Mouse (Mus musculus): ENCODE data around the gene Cpeb4. TPM values are rescaled to one million over a fixed set of nuclear protein-coding genes. Genes with fewer than 3 reads are reported as not detected.

The Cpeb4 gene
- total and polyA plus RNA-seq, 3 experiments: 13.8 to 23.9 (median 20.1) TPM

DNA sequence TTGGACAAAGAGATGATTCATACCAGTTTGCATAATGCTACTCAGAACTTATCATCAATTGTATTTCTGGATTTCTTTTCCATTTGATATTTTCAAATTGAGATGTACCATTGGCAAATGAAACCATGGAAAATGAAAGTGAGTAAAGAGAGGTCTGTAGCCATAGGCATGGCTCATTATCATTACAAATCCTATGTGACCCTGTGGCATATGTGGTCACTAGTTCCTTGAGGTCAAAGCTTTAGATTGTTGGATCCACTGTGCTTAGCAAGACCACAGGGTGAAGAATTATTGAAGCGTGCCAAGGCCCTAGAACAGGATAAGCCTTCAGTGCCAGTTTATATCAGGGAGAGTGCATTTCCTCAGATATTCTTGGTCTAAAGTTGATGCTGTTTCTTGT, 45.8 kb downstream of the Cpeb4 start:
- H3K27me3 ChIP-seq (replicated peaks): no peaks in the 10 kb centered on the region
- peaks cover 4% of the 10 kb centered on the region; the same call in 1 of the 2 replicates for H3K79me2 ChIP-seq (replicated peaks; ENCODE audit: control insufficient read depth, extremely low read depth, insufficient read depth, poor library complexity, severe bottlenecking)
- no peak overlapping the region for H3K9ac ChIP-seq (ENCODE audit: insufficient read depth, low read depth)
- dilution Hi-C loops (cut with MboI; ENCODE audit: extremely low pct_ligation_motif_present, extremely low pct_unique_long_range_greater_than_20kb, low sequenced_read_pairs) (no loop called here), in situ Hi-C loops (cut with MboI; ENCODE audit: low pct_ligation_motif_present, low pct_unique_long_range_greater_than_20kb, low sequenced_read_pairs) (no loop called here)
- H3K4me1 ChIP-seq (ENCODE audit: control insufficient read depth in 1 of 2, insufficient read depth in 2 of 2): peaks cover 2 to 11% of the 10 kb centered on the region in 2 experiments; a peak in 2 of 4 replicates
- H3K4me3 ChIP-seq (replicated peaks in 1 of 3; ENCODE audit: low read depth in 2 of 3, low read length in 2 of 3, poor library complexity in 1 of 3): no peak overlapping the region
- no peak overlapping the region for H3K27ac ChIP-seq (ENCODE audit: insufficient read depth, low read depth)
- H3K36me3 ChIP-seq (replicated peaks in 1 of 2; ENCODE audit: control insufficient read depth in 1 of 2, insufficient read depth in 1 of 2, low read length in 1 of 2): peaks cover 16 to 54% of the 10 kb centered on the region in 2 experiments
- H3K9me3 ChIP-seq (replicated peaks; ENCODE audit: low read length): no peaks in the 10 kb centered on the region
- TF ChIP-seq ZC3H11A (IDR thresholded peaks at IDR 0.05; ENCODE audit: low read depth, low read length): no peak
- TF ChIP-seq ELF1 (IDR thresholded peaks at IDR 0.05; ENCODE audit: low read depth, low read length): no peak
- TF ChIP-seq GABPA (IDR thresholded peaks at IDR 0.05; ENCODE audit: insufficient replicate concordance, low read depth, low read length): no peak
- no peak for TF ChIP-seq MYC (IDR thresholded peaks at IDR 0.05; ENCODE audit: low read depth, low read length)
- no peak for TF ChIP-seq MAZ (IDR thresholded peaks at IDR 0.05; ENCODE audit: low read depth, low read length)
- TF ChIP-seq USF1 (IDR thresholded peaks at IDR 0.05; ENCODE audit: low read depth, low read length): no peak
- TF ChIP-seq KAT2A (IDR thresholded peaks at IDR 0.05; ENCODE audit: insufficient replicate concordance, low read length): no peak
- no peak for TF ChIP-seq CHD1 (IDR thresholded peaks at IDR 0.05; ENCODE audit: low read depth, low read length)
- no peak for TF ChIP-seq IRF4 (IDR thresholded peaks at IDR 0.05; ENCODE audit: low read depth, low read length)
- TF ChIP-seq POLR2A (IDR thresholded peaks at IDR 0.05; ENCODE audit: low read depth, low read length): no peak
- no peak for TF ChIP-seq BHLHE40 (IDR thresholded peaks at IDR 0.05; ENCODE audit: low read depth, low read length)
- no peak for TF ChIP-seq CHD2 (IDR thresholded peaks at IDR 0.05; ENCODE audit: low read length)
- no peak for TF ChIP-seq HCFC1 (IDR thresholded peaks at IDR 0.05; ENCODE audit: low read depth, low read length)
- no peak for TF ChIP-seq EP300 (IDR thresholded peaks at IDR 0.05; ENCODE audit: low read length)
- no peak for TF ChIP-seq USF2 (conservative IDR thresholded peaks at IDR 0.05; ENCODE audit: low read depth, low read length)
- no peak overlapping the region for H3K4me2 ChIP-seq (ENCODE audit: insufficient read depth, low read depth, poor library complexity, severe bottlenecking)
- DNase-seq (ENCODE audit: extremely low read depth): no peak

DNA sequence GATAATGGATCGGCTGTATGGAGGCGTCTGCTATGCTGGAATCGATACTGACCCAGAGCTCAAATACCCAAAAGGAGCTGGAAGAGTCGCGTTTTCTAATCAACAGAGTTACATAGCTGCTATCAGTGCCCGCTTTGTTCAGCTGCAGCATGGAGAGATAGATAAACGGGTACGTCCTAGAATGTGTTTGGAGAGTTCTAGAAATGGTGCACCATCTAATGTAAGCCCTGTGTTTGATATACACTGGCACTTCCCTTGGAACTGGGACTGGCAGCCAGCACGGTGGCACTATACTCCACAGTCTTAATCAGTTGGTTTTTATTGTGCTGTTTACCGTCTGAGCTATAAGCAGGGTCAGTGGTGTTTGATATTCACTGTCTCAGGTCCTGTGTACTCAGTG, 58.0 kb downstream of the Cpeb4 start:
- dilution Hi-C loops (cut with MboI; ENCODE audit: extremely low pct_ligation_motif_present, extremely low pct_unique_long_range_greater_than_20kb, low sequenced_read_pairs): no loop called here
- H3K27me3 ChIP-seq (replicated peaks): no peaks in the 10 kb centered on the region
- H3K36me3 ChIP-seq (replicated peaks in 1 of 2; ENCODE audit: control insufficient read depth in 1 of 2, insufficient read depth in 1 of 2, low read length in 1 of 2): peaks cover 57 to 86% of the 10 kb centered on the region in 2 experiments
- no peaks in the 10 kb centered on the region for H3K4me1 ChIP-seq (ENCODE audit: control insufficient read depth in 1 of 2, insufficient read depth in 2 of 2)
- no peak overlapping the region for H3K27ac ChIP-seq (ENCODE audit: insufficient read depth, low read depth)
- no peak overlapping the region for H3K4me3 ChIP-seq (replicated peaks in 1 of 3; ENCODE audit: low read depth in 2 of 3, low read length in 2 of 3, poor library complexity in 1 of 3)
- no peaks in the 10 kb centered on the region for H3K9me3 ChIP-seq (replicated peaks; ENCODE audit: low read length)
- no peak overlapping the region for H3K4me2 ChIP-seq (ENCODE audit: insufficient read depth, low read depth, poor library complexity, severe bottlenecking)
- H3K9ac ChIP-seq (ENCODE audit: insufficient read depth, low read depth): no peak overlapping the region
- in situ Hi-C loops (cut with MboI; ENCODE audit: low pct_ligation_motif_present, low pct_unique_long_range_greater_than_20kb, low sequenced_read_pairs): no loop called here
- DNase-seq (ENCODE audit: extremely low read depth): no peak
- TF ChIP-seq GABPA (IDR thresholded peaks at IDR 0.05; ENCODE audit: insufficient replicate concordance, low read depth, low read length) (no peak), MAFK (IDR thresholded peaks at IDR 0.05; ENCODE audit: insufficient replicate concordance, low read length) (no peak), ZMIZ1 (IDR thresholded peaks at IDR 0.05; ENCODE audit: low read depth, low read length) (no peak), E2F4 (IDR thresholded peaks at IDR 0.05; ENCODE audit: insufficient replicate concordance, low read depth, low read length) (no peak), UBTF (IDR thresholded peaks at IDR 0.05; ENCODE audit: low read depth, low read length) (no peak), SMC3 (IDR thresholded peaks at IDR 0.05; ENCODE audit: low read depth, low read length) (no peak), HCFC1 (IDR thresholded peaks at IDR 0.05; ENCODE audit: low read depth, low read length) (no peak), TCF12 (IDR thresholded peaks at IDR 0.05; ENCODE audit: low read depth, low read length) (no peak), CHD2 (IDR thresholded peaks at IDR 0.05; ENCODE audit: low read length) (no peak), ZC3H11A (IDR thresholded peaks at IDR 0.05; ENCODE audit: low read depth, low read length) (no peak), KAT2A (IDR thresholded peaks at IDR 0.05; ENCODE audit: insufficient replicate concordance, low read length) (no peak), POLR2A (IDR thresholded peaks at IDR 0.05; ENCODE audit: low read depth, low read length) (no peak), BHLHE40 (IDR thresholded peaks at IDR 0.05; ENCODE audit: low read depth, low read length) (no peak), RCOR1 (conservative IDR thresholded peaks at IDR 0.05; ENCODE audit: low read depth, low read length) (no peak), ELF1 (IDR thresholded peaks at IDR 0.05; ENCODE audit: low read depth, low read length) (no peak), MAX (IDR thresholded peaks at IDR 0.05; ENCODE audit: low read length) (no peak), ZNF384 (IDR thresholded peaks at IDR 0.05; ENCODE audit: low read depth, low read length) (no peak), JUND (conservative IDR thresholded peaks at IDR 0.05; ENCODE audit: low read depth, low read length) (no peak), MXI1 (IDR thresholded peaks at IDR 0.05; ENCODE audit: low read depth, low read length) (no peak), ETS1 (conservative IDR thresholded peaks at IDR 0.05; ENCODE audit: low read depth, low read length) (no peak)
- H3K79me2 ChIP-seq (replicated peaks; ENCODE audit: control insufficient read depth, extremely low read depth, insufficient read depth, poor library complexity, severe bottlenecking): no peaks in the 10 kb centered on the region
